Mouse (Mus musculus): ENCODE results near the gene Cdc42ep1.

The Cdc42ep1 gene

DNA sequence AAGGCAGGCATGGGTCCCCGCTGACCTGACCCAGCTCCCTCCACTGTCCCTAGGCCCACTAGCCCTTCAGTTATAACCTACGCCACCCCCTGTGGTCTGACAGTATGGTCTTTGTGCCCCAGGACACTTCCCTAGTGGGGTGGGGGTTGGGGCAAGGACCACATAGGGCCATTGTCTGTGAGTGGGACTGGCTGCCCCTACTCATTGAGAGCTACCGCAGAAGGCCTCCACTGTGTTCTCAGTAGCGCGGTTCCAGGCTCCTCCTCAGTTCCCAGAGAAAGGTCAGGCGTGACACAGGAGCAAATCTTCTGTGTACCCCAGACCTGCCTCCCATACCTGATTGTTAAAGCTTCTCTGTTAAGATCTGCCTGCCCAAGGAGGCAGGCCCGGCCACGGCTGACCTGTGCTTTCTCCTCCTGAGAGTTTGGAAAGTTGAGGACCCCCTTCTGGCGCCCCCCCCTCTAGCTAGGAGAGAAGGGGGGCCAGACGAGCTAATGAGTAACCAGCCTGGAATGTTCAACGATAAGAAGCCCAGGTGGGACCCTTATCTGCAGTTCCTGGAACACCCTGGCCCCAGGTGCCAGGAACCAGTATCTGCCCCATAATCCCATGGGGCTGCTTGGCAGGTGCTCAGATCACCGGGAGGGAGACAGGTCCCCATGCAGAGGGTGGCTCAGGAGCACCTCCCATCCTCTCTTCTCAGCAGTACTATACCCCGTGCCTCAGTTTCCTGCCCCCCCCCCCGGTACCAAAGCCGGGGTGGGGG lies 7.8 kb downstream of the Cdc42ep1 start:
- no peak for DNase-seq (ENCODE audit: low spot score)

DNA sequence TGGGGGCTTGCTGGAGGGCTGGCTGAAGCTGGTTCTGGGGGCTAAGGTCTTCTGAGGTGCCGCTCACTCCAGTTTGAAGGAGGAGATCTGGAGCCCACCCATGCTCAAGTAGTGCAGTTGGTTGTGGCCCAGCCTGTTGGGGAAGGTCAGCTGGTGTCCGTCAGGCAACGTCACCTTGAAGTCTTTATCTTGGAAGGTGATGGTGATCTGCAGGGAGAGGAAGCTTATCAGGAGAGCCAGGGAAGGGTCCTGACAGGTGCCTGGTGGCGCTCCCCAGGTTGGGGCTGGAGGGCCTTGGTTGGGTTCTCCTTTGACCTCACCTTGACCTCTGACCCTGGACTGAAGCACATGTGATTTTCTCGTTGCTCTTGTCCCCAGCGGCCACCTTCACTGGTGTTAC lies 8.5 kb downstream of the Cdc42ep1 start:
- no peak for DNase-seq (ENCODE audit: low spot score)

DNA sequence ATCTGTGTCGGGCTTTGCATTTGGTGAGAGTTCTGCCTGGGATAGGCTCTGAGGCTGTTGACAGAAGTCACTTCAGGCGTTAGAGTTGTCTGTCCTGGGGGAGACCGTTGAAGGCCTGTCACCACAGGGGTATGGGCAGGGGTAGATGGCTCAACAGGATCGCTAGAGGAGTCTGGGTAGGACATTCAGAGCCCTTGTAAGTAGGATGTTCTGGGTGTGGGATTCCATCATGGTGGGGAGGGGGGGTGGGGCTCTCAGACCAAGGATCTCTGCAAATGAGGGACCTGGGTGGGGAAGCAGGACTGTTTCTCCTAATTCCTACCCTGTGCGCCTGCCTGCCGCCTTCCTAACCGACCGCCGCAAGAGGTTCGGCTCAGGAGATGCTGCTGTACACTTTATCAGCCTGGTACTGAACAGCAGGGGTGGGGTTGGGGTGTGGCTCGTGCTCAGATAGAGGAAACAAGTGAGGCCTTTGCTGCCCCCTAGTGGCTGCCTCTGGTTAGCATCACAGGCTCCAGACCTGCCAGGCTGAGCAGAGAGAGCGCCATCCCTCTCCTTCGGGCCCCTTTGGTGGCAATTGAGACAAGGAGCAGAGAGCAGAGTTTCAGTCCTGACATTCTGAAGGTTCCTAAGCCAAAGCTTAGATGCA lies 9.2 kb downstream of the Cdc42ep1 start:
- peak; percentile 82 for DNase-seq (ENCODE audit: low spot score)

DNA sequence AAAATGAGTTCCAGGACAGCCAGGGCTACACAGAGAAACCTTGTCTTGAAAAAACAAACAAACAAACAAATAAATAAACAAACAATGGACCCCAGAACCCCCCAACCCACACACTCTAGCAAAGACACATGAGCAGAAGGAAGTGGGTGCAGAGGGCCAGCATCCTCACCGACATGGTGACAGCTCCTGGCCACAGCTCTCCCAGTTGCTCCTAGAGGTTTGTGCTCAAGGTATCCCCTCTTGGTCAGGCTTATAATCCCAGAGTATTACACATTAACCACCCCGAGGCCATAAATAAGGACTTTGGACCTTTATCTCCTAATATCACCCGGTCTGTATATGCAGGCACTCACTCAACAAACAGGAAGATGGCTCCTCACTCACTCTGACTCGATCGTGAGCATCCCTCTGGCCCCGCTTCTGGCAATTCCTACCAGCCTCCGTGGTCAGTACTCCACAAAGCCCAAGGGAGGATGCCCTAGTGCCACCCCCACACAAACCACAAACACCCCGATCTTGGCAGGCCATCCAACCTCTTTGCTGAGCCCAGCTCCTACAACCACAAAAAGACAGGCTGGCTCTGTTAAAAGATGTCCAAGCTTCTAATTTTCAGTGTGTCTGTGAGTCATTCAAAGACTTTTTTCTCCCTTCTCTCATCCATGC lies 13.0 kb downstream of the Cdc42ep1 start, which contains the start of gene Lgals2:
TSS of gene Lgals2 (minus strand) at position 227 of the 663 bp plus-strand sequence.
- no peak for DNase-seq (ENCODE audit: low spot score)

DNA sequence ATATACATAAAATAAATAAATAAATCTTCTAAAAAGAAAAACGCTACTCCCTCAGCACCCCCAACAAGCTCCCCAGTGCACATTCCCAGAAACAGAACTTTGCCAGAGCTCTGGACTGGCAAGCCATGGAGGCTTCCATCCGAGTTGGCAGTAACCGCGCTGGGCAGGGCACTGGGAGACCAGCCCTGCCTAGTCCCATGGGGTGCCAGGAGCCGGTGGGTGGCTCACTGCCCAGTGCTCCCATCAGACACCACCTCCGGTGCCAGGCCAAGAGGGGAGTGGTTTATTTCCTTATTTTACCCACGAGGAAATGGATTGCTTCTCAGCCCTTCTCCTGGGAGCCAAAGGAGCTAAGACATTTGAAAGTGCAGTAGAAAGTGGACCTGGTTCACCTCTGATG lies 14.6 kb downstream of the Cdc42ep1 start:
- no peak for DNase-seq (ENCODE audit: low spot score)

DNA sequence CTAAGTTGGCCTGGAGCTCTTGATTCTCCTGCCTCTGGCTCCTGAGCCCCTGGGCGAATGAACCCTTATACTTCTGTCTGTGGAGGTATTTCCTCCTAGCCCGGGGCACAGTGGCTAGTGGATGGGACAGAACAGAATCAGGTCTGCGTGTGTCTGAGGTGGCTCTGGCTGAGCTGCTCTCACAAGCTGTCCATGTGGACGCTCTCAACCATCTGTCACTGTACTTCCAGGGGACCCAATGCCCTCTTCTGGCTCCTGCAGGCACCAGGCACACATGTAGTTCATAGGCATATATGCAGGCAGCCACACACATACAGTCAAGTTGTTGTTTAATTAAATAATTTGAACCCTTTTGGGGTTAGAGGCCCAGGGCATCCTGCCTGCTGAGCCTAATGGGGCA lies 16.9 kb downstream of the Cdc42ep1 start:
- DNase-seq (ENCODE audit: low spot score) = no peak

DNA sequence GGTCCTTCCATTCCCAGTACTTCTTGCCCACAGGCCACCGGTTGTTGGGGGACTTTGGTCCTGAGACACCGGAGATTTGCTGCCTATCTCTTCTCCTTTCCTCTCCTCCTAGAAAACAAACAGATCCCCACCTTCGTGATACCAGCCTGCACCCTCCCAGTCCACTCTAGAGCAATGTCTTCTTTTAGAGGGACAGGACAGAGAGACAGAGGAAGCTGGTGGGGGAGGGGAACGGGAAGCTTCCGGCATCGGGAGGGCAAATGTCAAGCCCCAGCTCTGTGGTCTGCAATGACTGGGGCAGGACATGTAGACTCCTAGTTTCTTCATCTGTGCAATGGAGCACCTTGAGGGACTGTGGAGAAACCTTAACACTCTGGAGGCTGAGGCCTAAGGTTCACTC lies 17.3 kb downstream of the Cdc42ep1 start:
- DNase-seq (ENCODE audit: low spot score) = no peak

DNA sequence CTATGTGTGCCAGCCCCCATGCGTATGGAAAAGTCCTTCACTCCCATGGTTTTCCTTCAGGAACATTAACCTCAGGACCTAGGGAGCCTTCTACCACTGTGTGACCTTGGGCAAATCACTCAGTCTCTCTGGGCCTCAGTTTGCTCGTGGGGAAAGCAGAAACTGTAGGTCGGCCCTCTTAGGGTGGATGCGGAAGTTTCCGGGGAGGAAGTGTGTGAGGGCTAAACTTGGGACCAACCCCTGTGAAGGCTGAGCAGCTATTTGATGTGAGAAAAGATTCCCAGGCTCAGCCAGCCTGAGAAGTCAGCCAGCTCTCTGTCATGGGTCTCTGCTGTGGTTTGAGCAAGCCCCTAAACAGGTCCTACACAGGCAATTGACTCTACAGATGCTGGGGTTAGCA lies 19.9 kb downstream of the Cdc42ep1 start:
- no peak for DNase-seq (ENCODE audit: low spot score)

DNA sequence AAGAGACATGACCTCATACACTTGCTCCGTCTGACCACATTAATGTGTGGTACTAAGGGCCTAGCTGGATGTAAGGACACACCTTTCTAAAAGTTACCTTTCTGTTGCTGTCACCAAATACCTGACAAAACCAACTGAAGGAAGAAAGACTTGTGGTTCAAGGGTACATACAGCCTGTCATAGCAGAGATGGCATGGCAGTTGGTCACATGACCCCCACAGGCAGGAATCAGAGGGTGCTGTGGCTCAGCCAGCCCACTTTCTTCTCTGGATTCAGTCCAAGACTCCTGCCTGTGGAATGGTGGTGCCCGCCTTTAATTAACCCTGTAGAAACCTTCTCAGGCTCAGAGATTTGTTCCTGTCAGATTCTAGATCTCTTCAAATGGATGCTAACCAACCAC lies 20.7 kb downstream of the Cdc42ep1 start:
- no peak for DNase-seq (ENCODE audit: low spot score)

DNA sequence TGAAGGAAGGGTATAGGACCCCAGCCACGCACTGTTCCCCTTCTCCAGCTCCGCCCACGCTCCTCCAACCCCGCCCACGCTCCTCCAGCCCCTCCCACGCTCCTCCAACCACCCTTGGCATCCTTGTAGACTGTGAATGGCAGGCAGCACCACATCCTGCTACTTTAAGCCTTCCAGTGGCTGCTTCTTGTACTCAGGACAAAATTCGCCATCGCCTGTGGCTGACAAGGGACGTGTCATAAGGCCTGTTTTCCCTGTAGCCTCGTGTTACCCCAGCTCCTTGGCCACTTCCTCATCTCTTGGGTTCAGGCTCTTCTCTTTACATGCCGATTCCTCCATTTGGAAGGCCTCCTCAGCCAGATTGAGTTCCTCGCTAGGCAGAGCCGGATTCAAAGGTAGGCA lies 21.4 kb downstream of the Cdc42ep1 start:
- no peak for DNase-seq (ENCODE audit: low spot score)

DNA sequence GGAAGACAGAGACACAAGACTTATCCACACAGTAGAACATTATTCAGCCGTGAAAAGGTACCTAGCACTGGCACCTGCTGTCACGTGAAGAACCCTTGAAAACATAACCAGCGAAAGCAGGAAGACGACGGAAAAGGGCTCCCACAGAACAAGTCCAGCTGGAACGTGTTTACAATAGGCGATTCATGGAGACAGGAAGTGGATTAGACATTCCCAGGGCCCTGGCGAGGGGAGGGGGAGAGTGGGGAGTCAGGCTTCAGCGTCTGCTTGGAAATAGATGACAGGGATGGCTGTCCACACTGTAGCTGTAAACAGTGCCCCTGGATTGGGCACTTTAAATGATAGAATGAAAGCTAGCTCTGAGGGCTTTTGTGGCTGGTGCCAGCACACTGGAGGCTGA lies 26.0 kb downstream of the Cdc42ep1 start:
- no peak for DNase-seq (ENCODE audit: low spot score)

DNA sequence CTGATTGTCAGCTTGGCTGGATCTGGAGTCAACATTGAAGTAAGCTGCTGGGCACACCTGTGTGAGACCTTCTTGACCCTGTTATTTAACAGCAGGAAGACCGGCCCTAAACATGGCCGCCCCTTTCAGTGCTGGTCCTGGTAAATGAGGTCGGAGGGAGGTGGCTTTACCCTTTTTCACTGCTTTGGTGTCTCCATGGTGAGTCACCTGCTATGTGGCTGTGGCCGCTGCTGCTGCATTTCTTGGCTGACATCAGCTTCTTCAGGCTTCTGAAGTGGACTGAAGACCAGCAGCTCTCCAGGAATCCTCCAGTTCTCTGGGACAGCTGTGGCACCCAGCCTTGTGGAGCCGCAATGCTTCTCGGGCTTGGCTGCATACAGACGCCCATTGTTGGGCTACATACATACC lies 26.4 kb downstream of the Cdc42ep1 start:
- no peak for DNase-seq (ENCODE audit: low spot score)

DNA sequence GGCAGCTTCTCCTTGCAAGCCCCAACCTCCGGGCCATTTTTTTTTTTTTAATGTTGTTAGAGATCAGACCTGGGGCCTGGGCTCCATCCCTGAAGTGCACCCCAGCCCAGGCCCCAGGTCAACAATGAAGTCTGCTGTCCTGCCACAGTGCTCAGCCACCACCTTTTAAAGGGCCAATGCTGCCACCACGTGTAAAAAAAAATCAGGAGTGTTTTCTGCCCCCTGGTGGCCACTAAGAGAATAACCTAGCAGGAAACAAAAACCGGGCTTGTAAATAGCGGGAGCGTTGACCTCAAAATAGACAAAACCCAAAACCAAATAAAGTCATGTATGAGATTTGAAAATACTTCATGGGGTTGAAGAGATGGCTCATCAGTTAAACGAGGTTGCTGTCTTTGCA lies 27.4 kb downstream of the Cdc42ep1 start:
- DNase-seq (ENCODE audit: low spot score) = no peak

DNA sequence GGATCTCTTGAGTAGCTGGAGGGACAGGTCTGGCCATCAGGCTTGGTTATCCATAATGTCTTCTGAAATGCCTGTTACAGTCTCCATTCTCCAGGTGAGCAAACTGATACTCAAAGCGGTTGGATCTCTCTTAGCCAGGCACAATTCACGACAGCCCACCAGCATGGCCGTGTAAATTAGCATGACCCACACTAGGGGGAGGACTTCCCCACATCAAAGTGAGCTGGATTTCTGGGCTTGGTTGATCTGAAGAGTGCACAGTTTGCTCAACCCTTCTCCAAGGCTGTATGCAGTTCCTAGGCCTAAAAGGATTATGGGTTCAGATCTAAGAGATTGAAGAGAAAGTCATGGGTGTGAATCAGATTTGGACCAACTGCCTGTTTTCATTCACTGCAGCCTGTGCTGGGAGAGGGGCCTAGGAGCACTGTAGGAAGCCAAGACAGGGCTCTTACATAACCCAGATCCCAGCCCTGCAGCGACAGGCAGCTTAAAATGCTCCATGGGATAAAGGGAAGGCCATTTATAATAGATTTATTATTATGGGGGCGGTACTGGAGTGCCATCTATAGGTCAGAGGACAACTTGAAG lies 29.7 kb downstream of the Cdc42ep1 start:
- DNase-seq (ENCODE audit: low spot score) = no peak

DNA sequence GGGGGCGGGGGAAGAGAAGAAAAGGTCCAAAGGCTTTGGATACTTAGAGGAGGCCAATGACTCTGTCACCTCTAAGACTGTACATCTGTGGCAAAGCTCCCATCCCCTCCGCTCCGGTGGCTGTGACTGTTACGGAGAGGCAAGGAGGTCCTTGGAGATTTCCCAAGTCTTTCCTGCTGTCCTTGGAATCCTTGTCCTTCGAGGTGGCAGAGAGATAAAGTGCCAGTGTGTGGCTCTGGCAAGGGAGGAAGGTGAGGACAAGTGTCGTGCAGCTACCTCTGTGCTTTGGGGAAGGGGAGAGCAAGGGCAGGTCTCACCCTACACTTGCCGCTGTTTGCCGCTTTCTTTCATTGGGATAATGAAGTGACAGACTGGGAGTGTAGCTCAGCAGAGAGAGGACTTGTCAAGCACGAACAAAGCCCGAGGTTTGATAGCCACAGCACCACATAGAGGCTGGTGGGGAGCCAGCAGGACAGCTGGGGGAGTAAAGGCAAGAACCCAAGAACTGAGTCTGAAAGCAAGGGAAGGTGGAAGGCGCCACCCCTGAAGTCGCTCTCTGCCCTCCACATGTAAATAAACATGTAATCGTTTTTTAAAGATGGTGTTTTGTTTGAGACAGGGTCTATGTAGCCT lies 31.5 kb downstream of the Cdc42ep1 start:
- DNase-seq (ENCODE audit: low spot score) = no peak

DNA sequence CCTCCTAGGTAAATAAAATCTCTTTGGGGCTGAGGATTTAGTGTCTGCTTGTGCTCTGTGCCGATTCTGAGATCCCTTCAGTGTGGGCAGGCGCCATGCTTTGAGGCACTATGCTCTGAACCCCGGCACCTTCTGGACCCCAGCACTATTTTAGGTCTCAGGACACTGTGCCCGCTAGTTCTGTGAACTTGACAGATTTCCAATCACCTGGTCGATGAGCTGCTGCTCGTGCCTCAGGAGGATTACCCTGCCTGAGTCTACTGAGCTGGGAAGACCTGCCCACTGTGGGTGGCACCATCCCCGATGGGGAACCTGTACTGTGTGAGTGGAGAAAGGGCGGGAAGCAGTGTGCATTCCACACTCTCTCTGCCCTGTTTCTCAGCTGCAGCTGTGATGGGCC lies 32.6 kb downstream of the Cdc42ep1 start:
- DNase-seq (ENCODE audit: low spot score) = no peak

DNA sequence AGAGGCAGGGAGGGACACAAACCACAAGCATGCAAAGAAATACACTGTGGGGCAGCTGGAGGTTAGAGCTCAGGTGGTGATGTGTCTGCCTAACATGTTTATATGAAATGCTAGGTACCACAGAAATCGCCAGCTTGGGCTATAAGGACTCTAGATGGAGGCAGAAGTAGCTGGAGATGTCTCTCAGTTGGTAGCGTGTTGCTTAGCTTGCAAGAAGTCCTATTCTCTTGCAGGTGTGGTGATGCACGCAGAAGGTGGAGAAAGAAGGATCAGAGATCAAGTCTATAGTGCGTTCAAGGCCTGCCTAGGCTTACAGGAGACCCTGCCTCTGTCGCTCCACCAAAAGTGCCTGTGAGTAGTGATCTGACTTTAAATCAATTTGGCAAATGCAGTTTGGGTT lies 33.1 kb downstream of the Cdc42ep1 start:
- DNase-seq (ENCODE audit: low spot score) = no peak

DNA sequence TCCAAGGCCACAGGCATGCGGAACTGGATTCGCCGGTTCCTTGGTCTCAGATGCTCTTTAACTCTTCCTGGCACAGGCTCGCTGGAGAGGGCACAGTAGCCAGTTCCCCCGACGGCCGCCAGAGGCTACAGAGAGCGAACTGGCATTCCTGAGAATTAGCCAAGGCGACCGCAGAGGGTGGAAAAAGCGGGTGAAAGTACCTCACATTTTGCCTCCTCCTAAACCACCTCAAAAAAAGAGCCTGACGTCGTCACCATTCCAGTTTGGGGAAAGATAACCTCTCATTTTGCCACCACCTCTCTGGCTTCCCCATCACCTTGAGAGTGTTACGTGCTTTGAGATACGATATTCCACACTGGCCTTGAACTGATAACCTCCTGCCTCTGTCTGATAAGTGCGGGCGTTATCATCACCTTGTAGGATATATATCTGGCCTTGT lies 33.9 kb downstream of the Cdc42ep1 start:
- DNase-seq (ENCODE audit: low spot score) = peak; percentile 50

DNA sequence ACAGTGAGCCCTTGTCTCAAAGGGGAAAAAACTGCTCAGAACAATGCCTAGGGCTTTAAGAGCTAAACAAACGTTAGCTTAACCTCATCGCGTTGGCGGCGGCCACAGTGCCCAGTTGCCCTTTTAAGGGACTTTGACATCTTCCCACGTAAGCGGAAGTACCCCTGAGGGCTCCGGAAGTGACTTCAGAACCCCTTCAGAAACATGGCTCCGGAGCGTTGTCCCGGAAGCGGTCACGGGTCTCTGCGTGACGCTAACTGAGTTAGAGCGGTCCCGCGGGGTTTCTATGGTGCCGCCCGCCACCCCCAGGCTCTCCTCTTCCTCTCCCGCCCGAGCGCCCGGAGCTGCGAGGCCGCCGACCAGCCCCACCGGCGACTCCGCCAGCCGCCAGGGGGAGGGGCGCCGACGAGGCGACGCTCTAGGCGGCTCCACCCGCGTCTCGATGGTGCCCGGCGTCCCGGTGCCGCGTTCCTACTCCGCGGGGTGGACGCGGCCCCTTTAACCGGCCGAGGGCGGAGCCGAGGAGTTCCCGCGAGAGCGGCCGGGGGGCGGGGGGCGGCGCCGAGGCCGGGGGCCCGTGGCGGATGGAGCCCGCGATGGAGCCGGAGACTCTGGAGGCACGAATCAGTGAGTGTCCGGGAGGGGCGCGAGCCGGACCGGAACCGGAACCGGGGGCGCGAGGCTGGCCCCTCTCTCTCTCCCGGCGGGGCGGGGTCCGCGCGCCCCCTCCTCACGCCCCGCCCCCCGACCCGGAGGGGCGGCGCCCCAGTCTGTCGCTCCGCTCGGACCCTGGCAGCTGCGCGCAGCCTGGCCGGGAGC lies 34.8 kb downstream of the Cdc42ep1 start, which contains the start of gene Gga1:
TSS of gene Gga1 (plus strand) at position 200 of the 819 bp plus-strand sequence.
- peak; percentile 83 for DNase-seq (ENCODE audit: low spot score)

DNA sequence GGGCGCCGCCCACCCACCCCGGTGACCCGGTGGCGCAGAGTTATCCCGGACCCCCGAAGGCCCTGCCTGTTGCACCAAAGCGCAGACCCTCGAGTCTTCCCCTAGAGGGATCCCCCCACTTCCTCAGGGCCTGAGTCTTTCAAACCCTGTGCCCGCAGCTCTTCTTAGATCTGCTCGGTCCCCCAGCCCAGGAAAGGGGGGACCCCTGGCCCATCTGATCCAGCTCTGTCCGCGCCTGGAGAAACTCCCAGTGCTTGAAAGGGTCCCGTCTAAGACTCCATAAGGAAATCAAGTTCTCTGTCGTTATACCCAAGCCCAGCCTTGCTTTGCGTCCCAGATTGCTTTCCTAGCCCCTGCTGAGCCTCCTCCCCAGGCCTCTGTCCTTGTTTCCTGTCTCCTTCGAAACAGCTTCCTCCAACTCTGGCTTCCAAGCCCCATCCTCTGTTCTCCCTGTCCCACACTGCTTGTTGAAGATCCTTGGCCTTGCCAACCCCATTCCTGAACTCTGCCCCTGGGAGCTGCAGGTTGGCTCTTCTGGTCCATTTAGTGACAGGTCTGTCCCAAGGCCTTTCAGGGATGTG lies 35.5 kb downstream of the Cdc42ep1 start:
- DNase-seq (ENCODE audit: low spot score) = no peak
